Mouse (Mus musculus): ENCODE data around the gene Cacna1g. TPM values are rescaled to one million over a fixed set of nuclear protein-coding genes. Genes with fewer than 3 reads are reported as not detected.

The Cacna1g gene
- polyA plus RNA-seq, 1 experiment, result 38.9 TPM

- Histone ChIP-seq H3K27ac (ENCODE audit: insufficient read depth, low read length) (no peak overlapping the region), H3K4me3 (ENCODE audit: insufficient read depth, low read length) (no peak overlapping the region), H3K4me1 (ENCODE audit: control insufficient read depth, insufficient read depth, low read length) (no peaks in the 10 kb centered on the region)
- TF ChIP-seq POLR2A (IDR thresholded peaks at IDR 0.05; ENCODE audit: low read depth, low read length) (no peak), CTCF (IDR thresholded peaks at IDR 0.05; ENCODE audit: borderline replicate concordance, insufficient read depth, low read length) (no peak)
Measured at GRCm38 (mm10) chr11:94379736-94380135, 94.3 kb downstream of the Cacna1g start.

- no peaks in the 10 kb centered on the region for H3K4me1 ChIP-seq (ENCODE audit: control insufficient read depth, insufficient read depth, low read length)
- no peak overlapping the region for H3K4me3 ChIP-seq (ENCODE audit: insufficient read depth, low read length)
- no peak for TF ChIP-seq POLR2A (IDR thresholded peaks at IDR 0.05; ENCODE audit: low read depth, low read length)
- no peak for TF ChIP-seq CTCF (IDR thresholded peaks at IDR 0.05; ENCODE audit: borderline replicate concordance, insufficient read depth, low read length)
- no peak overlapping the region for H3K27ac ChIP-seq (ENCODE audit: insufficient read depth, low read length)
Measured at GRCm38 (mm10) chr11:94379061-94379460, 94.9 kb downstream of the Cacna1g start.

GRCm38 (mm10) chr11:94374276-94374948 lies 99.6 kb downstream of the Cacna1g start:
- TF ChIP-seq CTCF (IDR thresholded peaks at IDR 0.05; ENCODE audit: borderline replicate concordance, insufficient read depth, low read length) (no peak), POLR2A (IDR thresholded peaks at IDR 0.05; ENCODE audit: low read depth, low read length) (no peak)
- H3K27ac ChIP-seq (ENCODE audit: insufficient read depth, low read length), result no peak overlapping the region
- H3K4me1 ChIP-seq (ENCODE audit: control insufficient read depth, insufficient read depth, low read length), result peaks cover 6% of the 10 kb centered on the region; the same call in 1 of the 2 replicates
- H3K4me3 ChIP-seq (ENCODE audit: insufficient read depth, low read length), result no peak overlapping the region

GRCm38 (mm10) chr11:94370809-94371208 lies 103.2 kb downstream of the Cacna1g start:
- no peak overlapping the region for H3K27ac ChIP-seq (ENCODE audit: insufficient read depth, low read length)
- H3K4me3 ChIP-seq (ENCODE audit: insufficient read depth, low read length), result no peak overlapping the region
- TF ChIP-seq CTCF (IDR thresholded peaks at IDR 0.05; ENCODE audit: borderline replicate concordance, insufficient read depth, low read length) (no peak), POLR2A (IDR thresholded peaks at IDR 0.05; ENCODE audit: low read depth, low read length) (no peak)
- peaks cover 6% of the 10 kb centered on the region; the same call in 1 of the 2 replicates for H3K4me1 ChIP-seq (ENCODE audit: control insufficient read depth, insufficient read depth, low read length)

- Histone ChIP-seq H3K4me1 (ENCODE audit: control insufficient read depth, insufficient read depth, low read length) (peaks cover 6% of the 10 kb centered on the region; the same call in 1 of the 2 replicates), H3K4me3 (ENCODE audit: insufficient read depth, low read length) (no peak overlapping the region), H3K27ac (ENCODE audit: insufficient read depth, low read length) (no peak overlapping the region)
- no peak for TF ChIP-seq CTCF (IDR thresholded peaks at IDR 0.05; ENCODE audit: borderline replicate concordance, insufficient read depth, low read length)
- no peak for TF ChIP-seq POLR2A (IDR thresholded peaks at IDR 0.05; ENCODE audit: low read depth, low read length)
Measured at GRCm38 (mm10) chr11:94369981-94370380, 104.0 kb downstream of the Cacna1g start.

- H3K4me3 ChIP-seq (ENCODE audit: insufficient read depth, low read length), result no peak overlapping the region
- no peak overlapping the region for H3K27ac ChIP-seq (ENCODE audit: insufficient read depth, low read length)
- no peaks in the 10 kb centered on the region for H3K4me1 ChIP-seq (ENCODE audit: control insufficient read depth, insufficient read depth, low read length)
- no peak for TF ChIP-seq CTCF (IDR thresholded peaks at IDR 0.05; ENCODE audit: borderline replicate concordance, insufficient read depth, low read length)
- TF ChIP-seq POLR2A (IDR thresholded peaks at IDR 0.05; ENCODE audit: low read depth, low read length), result no peak
Measured at GRCm38 (mm10) chr11:94365340-94365739, 108.7 kb downstream of the Cacna1g start.

- TF ChIP-seq POLR2A (IDR thresholded peaks at IDR 0.05; ENCODE audit: low read depth, low read length) (no peak), CTCF (IDR thresholded peaks at IDR 0.05; ENCODE audit: borderline replicate concordance, insufficient read depth, low read length) (no peak)
- Histone ChIP-seq H3K4me1 (ENCODE audit: control insufficient read depth, insufficient read depth, low read length) (no peaks in the 10 kb centered on the region), H3K4me3 (ENCODE audit: insufficient read depth, low read length) (no peak overlapping the region), H3K27ac (ENCODE audit: insufficient read depth, low read length) (no peak overlapping the region)
Measured at GRCm38 (mm10) chr11:94363690-94364089, 110.3 kb downstream of the Cacna1g start.

GRCm38 (mm10) chr11:94362101-94362500 lies 111.9 kb downstream of the Cacna1g start:
- no peak for TF ChIP-seq POLR2A (IDR thresholded peaks at IDR 0.05; ENCODE audit: low read depth, low read length)
- no peak for TF ChIP-seq CTCF (IDR thresholded peaks at IDR 0.05; ENCODE audit: borderline replicate concordance, insufficient read depth, low read length)
- Histone ChIP-seq H3K4me1 (ENCODE audit: control insufficient read depth, insufficient read depth, low read length) (no peaks in the 10 kb centered on the region), H3K27ac (ENCODE audit: insufficient read depth, low read length) (no peak overlapping the region), H3K4me3 (ENCODE audit: insufficient read depth, low read length) (no peak overlapping the region)

GRCm38 (mm10) chr11:94361166-94361870 lies 112.7 kb downstream of the Cacna1g start:
- TF ChIP-seq CTCF (IDR thresholded peaks at IDR 0.05; ENCODE audit: borderline replicate concordance, insufficient read depth, low read length) (no peak), POLR2A (IDR thresholded peaks at IDR 0.05; ENCODE audit: low read depth, low read length) (no peak)
- Histone ChIP-seq H3K4me3 (ENCODE audit: insufficient read depth, low read length) (no peak overlapping the region), H3K27ac (ENCODE audit: insufficient read depth, low read length) (no peak overlapping the region), H3K4me1 (ENCODE audit: control insufficient read depth, insufficient read depth, low read length) (no peaks in the 10 kb centered on the region)

GRCm38 (mm10) chr11:94359168-94359567 lies 114.8 kb downstream of the Cacna1g start:
- peaks cover 6% of the 10 kb centered on the region for H3K4me1 ChIP-seq (ENCODE audit: control insufficient read depth, insufficient read depth, low read length)
- no peak overlapping the region for H3K27ac ChIP-seq (ENCODE audit: insufficient read depth, low read length)
- no peak for TF ChIP-seq CTCF (IDR thresholded peaks at IDR 0.05; ENCODE audit: borderline replicate concordance, insufficient read depth, low read length)
- TF ChIP-seq POLR2A (IDR thresholded peaks at IDR 0.05; ENCODE audit: low read depth, low read length), result no peak
- H3K4me3 ChIP-seq (ENCODE audit: insufficient read depth, low read length), result no peak overlapping the region

Other genes with a start within 250 kb of the Cacna1g start
- gene Wfikkn2, start 228.2 kb downstream of the Cacna1g start, polyA plus RNA-seq (2011; ENCODE audit: insufficient read length, low read depth, missing spikeins), result 0.28 and 1.1 TPM in 2 replicates
- gene Gm21885, start 192.3 kb downstream of the Cacna1g start, polyA plus RNA-seq (2011; ENCODE audit: insufficient read length, low read depth, missing spikeins), result not detected in 2 replicates
- 75.7 and 88.2 TPM in 2 replicates for gene Luc7l3, start 152.2 kb downstream of the Cacna1g start, polyA plus RNA-seq (2011; ENCODE audit: insufficient read length, low read depth, missing spikeins)
- gene Ankrd40, start 146.2 kb downstream of the Cacna1g start, polyA plus RNA-seq (2011; ENCODE audit: insufficient read length, low read depth, missing spikeins), result 79.0 and 83.8 TPM in 2 replicates
- 1.9 and 3.0 TPM in 2 replicates for gene Abcc3, start 81.2 kb downstream of the Cacna1g start, polyA plus RNA-seq (2011; ENCODE audit: insufficient read length, low read depth, missing spikeins)
- not detected in 2 replicates for gene Spata20, start 12.0 kb upstream of the Cacna1g start, polyA plus RNA-seq (2011; ENCODE audit: insufficient read length, low read depth, missing spikeins)
- gene Epn3, start 25.8 kb upstream of the Cacna1g start, polyA plus RNA-seq (2011; ENCODE audit: insufficient read length, low read depth, missing spikeins), result 0.53 and 1.4 TPM in 2 replicates
- 1.6 and 2.0 TPM in 2 replicates for gene Mycbpap, start 47.5 kb upstream of the Cacna1g start, polyA plus RNA-seq (2011; ENCODE audit: insufficient read length, low read depth, missing spikeins)
- gene Rsad1, start 75.1 kb upstream of the Cacna1g start, polyA plus RNA-seq (2011; ENCODE audit: insufficient read length, low read depth, missing spikeins), result 4.1 and 5.5 TPM in 2 replicates
- not detected in 2 replicates for gene Chad, start 90.8 kb upstream of the Cacna1g start, polyA plus RNA-seq (2011; ENCODE audit: insufficient read length, low read depth, missing spikeins)
- 13.8 and 19.4 TPM in 2 replicates for gene Acsf2, start 127.7 kb upstream of the Cacna1g start, polyA plus RNA-seq (2011; ENCODE audit: insufficient read length, low read depth, missing spikeins)
- gene Lrrc59, start 155.6 kb upstream of the Cacna1g start, polyA plus RNA-seq (2011; ENCODE audit: insufficient read length, low read depth, missing spikeins), result 227 and 243 TPM in 2 replicates
- gene Mrpl27, start 179.6 kb upstream of the Cacna1g start, polyA plus RNA-seq (2011; ENCODE audit: insufficient read length, low read depth, missing spikeins), result 49.9 and 52.0 TPM in 2 replicates
- 8.1 and 8.9 TPM in 2 replicates for gene Eme1, start 179.8 kb upstream of the Cacna1g start, polyA plus RNA-seq (2011; ENCODE audit: insufficient read length, low read depth, missing spikeins)
- 12.9 and 16.4 TPM in 2 replicates for gene Xylt2, start 203.3 kb upstream of the Cacna1g start, polyA plus RNA-seq (2011; ENCODE audit: insufficient read length, low read depth, missing spikeins)
- gene Gm11541, start 230.3 kb upstream of the Cacna1g start, polyA plus RNA-seq (2011; ENCODE audit: insufficient read length, low read depth, missing spikeins), result not detected in 2 replicates

Measured in embryonic fibroblast, embryonic 13.5 days (primary cell).